Mouse (Mus musculus): ENCODE results near the gene Ccdc163. TPM values are rescaled to one million over a fixed set of nuclear protein-coding genes. Genes with fewer than 3 reads are reported as not detected.

The Ccdc163 gene
- total RNA-seq, 4 experiments from 2014 or later: 4.3 to 8.4 (median 6.3) TPM

- DNase-seq (ENCODE audit: low spot score in 2 of 2): no peak
These were observed 7.3 kb upstream of the Ccdc163 start for GRCm38 (mm10) chr4:116700964-116701363.

- peak in 1 of 2 experiments; percentile 50 for DNase-seq (ENCODE audit: low spot score in 2 of 2)
These were observed 4.5 kb upstream of the Ccdc163 start for GRCm38 (mm10) chr4:116703804-116704203.

- peak in 1 of 2 experiments; percentile 14 for DNase-seq (ENCODE audit: low spot score in 2 of 2)
These were observed 643 bp upstream of the Ccdc163 start for GRCm38 (mm10) chr4:116707666-116708065.

- DNase-seq (ENCODE audit: low spot score in 2 of 2): no peak
These were observed 582 bp downstream of the Ccdc163 start for GRCm38 (mm10) chr4:116708791-116709390.

- DNase-seq (ENCODE audit: low spot score in 2 of 2): no peak
These were observed 1.8 kb downstream of the Ccdc163 start for GRCm38 (mm10) chr4:116710154-116710553.

GRCm38 (mm10) chr4:116712536-116712935, 4.2 kb downstream of the Ccdc163 start:
- DNase-seq (ENCODE audit: low spot score in 2 of 2): no peak

- peak; percentile 23 to 52 for DNase-seq (ENCODE audit: low spot score in 2 of 2)
These were observed 11.1 kb downstream of the Ccdc163 start for GRCm38 (mm10) chr4:116719396-116719795.

- peak; percentile 68 to 96 for DNase-seq (ENCODE audit: low spot score in 2 of 2)
These were observed 12.2 kb downstream of the Ccdc163 start, which contains the start of gene Tesk2 for GRCm38 (mm10) chr4:116720343-116721097. Tesk2 (plus strand) TSS chr4:116720948.

GRCm38 (mm10) chr4:116721098-116721628, 12.9 kb downstream of the Ccdc163 start:
- DNase-seq (ENCODE audit: low spot score in 2 of 2): no peak

- DNase-seq (ENCODE audit: low spot score in 2 of 2): no peak
These were observed 13.9 kb downstream of the Ccdc163 start for GRCm38 (mm10) chr4:116722230-116722629.

GRCm38 (mm10) chr4:116725444-116725843, 17.1 kb downstream of the Ccdc163 start:
- DNase-seq (ENCODE audit: low spot score in 2 of 2): no peak

- no peak for DNase-seq (ENCODE audit: low spot score in 2 of 2)
These were observed 19.1 kb downstream of the Ccdc163 start for GRCm38 (mm10) chr4:116727401-116727800.

- DNase-seq (ENCODE audit: low spot score in 2 of 2): no peak
These were observed 21.2 kb downstream of the Ccdc163 start for GRCm38 (mm10) chr4:116729532-116729931.

GRCm38 (mm10) chr4:116731077-116731476, 22.8 kb downstream of the Ccdc163 start:
- no peak for DNase-seq (ENCODE audit: low spot score in 2 of 2)

GRCm38 (mm10) chr4:116732355-116732754, 24.0 kb downstream of the Ccdc163 start:
- no peak for DNase-seq (ENCODE audit: low spot score in 2 of 2)

- no peak for DNase-seq (ENCODE audit: low spot score in 2 of 2)
These were observed 26.7 kb downstream of the Ccdc163 start for GRCm38 (mm10) chr4:116734996-116735395.

- DNase-seq (ENCODE audit: low spot score in 2 of 2): no peak
These were observed 30.9 kb downstream of the Ccdc163 start for GRCm38 (mm10) chr4:116738972-116739751.

- DNase-seq (ENCODE audit: low spot score in 2 of 2): no peak
These were observed 41.4 kb downstream of the Ccdc163 start for GRCm38 (mm10) chr4:116749750-116750149.

GRCm38 (mm10) chr4:116761914-116762313, 53.6 kb downstream of the Ccdc163 start:
- no peak for DNase-seq (ENCODE audit: low spot score in 2 of 2)

- no peak for DNase-seq (ENCODE audit: low spot score in 2 of 2)
These were observed 55.7 kb downstream of the Ccdc163 start for GRCm38 (mm10) chr4:116764001-116764400.

- no peak for DNase-seq (ENCODE audit: low spot score in 2 of 2)
These were observed 60.2 kb downstream of the Ccdc163 start for GRCm38 (mm10) chr4:116768510-116768909.

GRCm38 (mm10) chr4:116769060-116769459, 60.8 kb downstream of the Ccdc163 start:
- DNase-seq (ENCODE audit: low spot score in 2 of 2): no peak

Measured in left cerebral cortex, adult 8-10 months (tissue).